Mouse (Mus musculus) MEL (cell line): Measurements from ENCODE around the gene Celf2. TPM values are rescaled to one million over a fixed set of nuclear protein-coding genes. Genes with fewer than 3 reads are reported as not detected.

ENCODE experiments used
- DNase-seq: peaks from one replicate; pipeline ENCODE4 v3.0.0; 2011; ENCODE audit warnings: low read depth, low spot score
- H3K27ac ChIP-seq: 2 replicates; pipeline ENCODE4 v1.5.1; 2012; ENCODE audit warnings: low read depth, mild to moderate bottlenecking, control low read depth, low read length, moderate library complexity; ENCODE audit not compliant: control insufficient read depth
- H3K27me3 ChIP-seq, 2 experiments: fragments of 150-350 bp in 1 of 2; sonication (generic) in 1 of 2; 2 replicates each; pipeline ENCODE4 v1.6.1; 2012; ENCODE audit warnings: low read length in 2 of 2, mild to moderate bottlenecking in 2 of 2, improper control_type of control experiment in 1 of 2, moderate library complexity in 1 of 2; ENCODE audit not compliant: insufficient read depth in 2 of 2, control insufficient read depth in 1 of 2
- H3K36me3 ChIP-seq, 2 experiments: 2 replicates each; pipeline ENCODE4 v1.6.1; 2012 to 2014; ENCODE audit warnings: low read length in 2 of 2, improper control_type of control experiment in 1 of 2, inconsistent platforms in 1 of 2, mild to moderate bottlenecking in 1 of 2; ENCODE audit not compliant: insufficient read depth in 2 of 2, control insufficient read depth in 1 of 2
- H3K4me1 ChIP-seq, 2 experiments: fragments of 150-350 bp in 1 of 2; sonication (generic) in 1 of 2; 2 replicates each; pipeline ENCODE4 v1.6.1; 2012; ENCODE audit warnings: low read length in 2 of 2, improper control_type of control experiment in 1 of 2, mild to moderate bottlenecking in 1 of 2; ENCODE audit not compliant: insufficient read depth in 2 of 2, control insufficient read depth in 1 of 2
- H3K4me3 ChIP-seq, 2 experiments: fragments of 150-350 bp in 1 of 2; sonication (generic) in 1 of 2; 2 replicates each; pipeline ENCODE4 v1.5.1; 2012; ENCODE audit warnings: low read depth in 2 of 2, low read length in 2 of 2, mild to moderate bottlenecking in 2 of 2, moderate library complexity in 2 of 2, control low read depth in 1 of 2, improper control_type of control experiment in 1 of 2; ENCODE audit not compliant: control insufficient read depth in 1 of 2, insufficient read depth in 1 of 2
- H3K79me2 ChIP-seq: 2 replicates; pipeline ENCODE4 v1.6.1; 2012; ENCODE audit warnings: mild to moderate bottlenecking, low read length, moderate library complexity; ENCODE audit not compliant: control insufficient read depth, poor library complexity, insufficient read depth
- H3K9ac ChIP-seq: 2 replicates; pipeline ENCODE4 v1.6.1; 2012; ENCODE audit warnings: low read depth, mild to moderate bottlenecking, control low read depth, low read length, moderate library complexity; ENCODE audit not compliant: control insufficient read depth, poor library complexity, severe bottlenecking
- H3K9me3 ChIP-seq: fragments of 150-350 bp; sonication (generic); replicated peaks from 2 replicates; pipeline ENCODE4 v1.6.1; 2012; ENCODE audit warnings: mild to moderate bottlenecking, low read length, improper control_type of control experiment, moderate library complexity; ENCODE audit not compliant: insufficient read depth
- BHLHE40 ChIP-seq: IDR thresholded peaks from 2 replicates; pipeline ENCODE4 v1.6.1; 2012; ENCODE audit warnings: low read depth, mild to moderate bottlenecking, inconsistent platforms, low read length, improper control_type of control experiment, borderline replicate concordance
- CHD1 ChIP-seq: IDR thresholded peaks from 2 replicates; pipeline ENCODE4 v1.6.1; 2012; ENCODE audit warnings: low read depth, mild to moderate bottlenecking, inconsistent platforms, low read length, improper control_type of control experiment
- CTCF ChIP-seq, 3 experiments: IDR thresholded peaks in 2 of 3; conservative IDR thresholded peaks in 1 of 3; 2 replicates each; pipeline ENCODE4 v1.5.1; 2011 to 2012; ENCODE audit warnings: low read length in 3 of 3, low read depth in 2 of 3, mild to moderate bottlenecking in 2 of 3, improper control_type of control experiment in 1 of 3, inconsistent platforms in 1 of 3, mixed read lengths in 1 of 3, moderate library complexity in 1 of 3; ENCODE audit not compliant: control insufficient read depth in 1 of 3, insufficient read depth in 1 of 3, poor library complexity in 1 of 3, severe bottlenecking in 1 of 3
- ELF1 ChIP-seq: IDR thresholded peaks from 2 replicates; pipeline ENCODE4 v1.6.1; 2014; ENCODE audit warnings: low read depth, mild to moderate bottlenecking, inconsistent platforms, low read length, improper control_type of control experiment, moderate library complexity
- EP300 ChIP-seq, 2 experiments: IDR thresholded peaks; 2 replicates each; pipeline ENCODE4 v1.6.1; 2011; ENCODE audit warnings: improper control_type of control experiment in 2 of 2, low read length in 2 of 2, low read depth in 1 of 2, mild to moderate bottlenecking in 1 of 2
- GATA1 ChIP-seq: IDR thresholded peaks from 2 replicates; pipeline ENCODE4 v1.6.1; 2011; ENCODE audit warnings: low read depth, low read length, improper control_type of control experiment
- JUND ChIP-seq: IDR thresholded peaks from 2 replicates; pipeline ENCODE4 v1.6.1; 2011; ENCODE audit warnings: low read depth, mild to moderate bottlenecking, improper control_type of control experiment, low read length
- MAX ChIP-seq: IDR thresholded peaks from 2 replicates; pipeline ENCODE4 v1.6.1; 2011; ENCODE audit warnings: low read length, improper control_type of control experiment
- MEF2A ChIP-seq: IDR thresholded peaks from 2 replicates; pipeline ENCODE4 v1.6.1; 2014; ENCODE audit warnings: low read depth, mild to moderate bottlenecking, inconsistent platforms, low read length, improper control_type of control experiment; ENCODE audit not compliant: poor library complexity, insufficient replicate concordance, severe bottlenecking; ENCODE audit errors: extremely low read depth
- MXI1 ChIP-seq: IDR thresholded peaks from 2 replicates; pipeline ENCODE4 v1.6.1; 2011; ENCODE audit warnings: mild to moderate bottlenecking, low read depth, low read length, improper control_type of control experiment
- MYB ChIP-seq: IDR thresholded peaks from 2 replicates; pipeline ENCODE4 v1.6.1; 2011; ENCODE audit warnings: mild to moderate bottlenecking, low read depth, low read length, improper control_type of control experiment
- MYC ChIP-seq: IDR thresholded peaks from 2 replicates; pipeline ENCODE4 v1.6.1; 2011; ENCODE audit warnings: low read depth, mild to moderate bottlenecking, low read length, improper control_type of control experiment, moderate library complexity
- POLR2AphosphoS2 ChIP-seq: IDR thresholded peaks from 2 replicates; pipeline ENCODE4 v1.6.1; 2011; ENCODE audit warnings: low read length, improper control_type of control experiment
- POLR2AphosphoS5 ChIP-seq: IDR thresholded peaks from 2 replicates; pipeline ENCODE4 v1.6.1; 2012; ENCODE audit warnings: low read depth, borderline replicate concordance, mild to moderate bottlenecking, inconsistent platforms, low read length, moderate library complexity, mixed read lengths
- RAD21 ChIP-seq: IDR thresholded peaks from 2 replicates; pipeline ENCODE4 v1.6.1; 2011; ENCODE audit warnings: mild to moderate bottlenecking, low read depth, low read length, improper control_type of control experiment
- RCOR1 ChIP-seq: IDR thresholded peaks from 2 replicates; pipeline ENCODE4 v1.6.1; 2012; ENCODE audit warnings: low read depth, mild to moderate bottlenecking, inconsistent platforms, low read length, improper control_type of control experiment
- SIN3A ChIP-seq: IDR thresholded peaks from 2 replicates; pipeline ENCODE4 v1.6.1; 2012; ENCODE audit warnings: low read length, improper control_type of control experiment, inconsistent platforms
- TAL1 ChIP-seq: IDR thresholded peaks from 2 replicates; pipeline ENCODE4 v1.6.1; 2012; ENCODE audit warnings: mild to moderate bottlenecking, inconsistent platforms, low read length, moderate library complexity, mixed read lengths
- TBP ChIP-seq: IDR thresholded peaks from 2 replicates; pipeline ENCODE4 v1.8.0; 2011; ENCODE audit warnings: low read depth, low read length, improper control_type of control experiment
- USF2 ChIP-seq, 2 experiments: IDR thresholded peaks; 2 replicates each; pipeline ENCODE4 v1.6.1; 2011 to 2012; ENCODE audit warnings: improper control_type of control experiment in 2 of 2, low read length in 2 of 2, borderline replicate concordance in 1 of 2, inconsistent platforms in 1 of 2, low read depth in 1 of 2, mild to moderate bottlenecking in 1 of 2; ENCODE audit not compliant: insufficient read depth in 1 of 2
- ZC3H11A ChIP-seq: IDR thresholded peaks from 2 replicates; pipeline ENCODE4 v1.6.1; 2012; ENCODE audit warnings: low read depth, mild to moderate bottlenecking, inconsistent platforms, low read length, improper control_type of control experiment
- ZMIZ1 ChIP-seq: IDR thresholded peaks from 2 replicates; pipeline ENCODE4 v1.6.1; 2012; ENCODE audit warnings: low read depth, mild to moderate bottlenecking, inconsistent platforms, low read length, improper control_type of control experiment, moderate library complexity
- ZNF384 ChIP-seq: IDR thresholded peaks from 2 replicates; pipeline ENCODE4 v1.6.1; 2012; ENCODE audit warnings: low read depth, mild to moderate bottlenecking, inconsistent platforms, low read length, improper control_type of control experiment
- polyA plus RNA-seq, 2 experiments: library from polyadenylated mRNA; stranded (reverse) in 1 of 2; unstranded in 1 of 2; fragments of >175 nt in 1 of 2; fragments of >200 nt in 1 of 2; gene quantifications; 2 replicates each; pipeline versions ENCODE4 v1.2.1 to v1.2.4; 2012; ENCODE audit warnings: low replicate concordance in 2 of 2, low read depth in 1 of 2; ENCODE audit not compliant: insufficient read length in 2 of 2, insufficient read depth in 1 of 2, missing spikeins in 1 of 2
- total RNA-seq: library from RNA; depleted of rRNA; stranded (reverse); fragments of 300-350 nt; gene quantifications from 2 replicates; pipeline ENCODE4 v1.2.3, GENCODE M21; 2012

Celf2 gene
- total and polyA plus RNA-seq, 3 experiments: 8.9 to 16.7 TPM; not detected in 1

- Histone ChIP-seq H3K79me2 (no peaks in the 10 kb centered on the region), H3K9ac (no peak overlapping the region), H3K36me3 (no peaks in the 10 kb centered on the region), H3K9me3 (no peaks in the 10 kb centered on the region), H3K4me1 (no peaks in the 10 kb centered on the region), H3K27me3 (no peaks in the 10 kb centered on the region), H3K4me3 (no peak overlapping the region), H3K27ac (no peak overlapping the region)
- no peak for DNase-seq
- TF ChIP-seq MAX: no peak
- TF ChIP-seq ZC3H11A: no peak
- TF ChIP-seq MYC: no peak
- no peak for TF ChIP-seq TAL1
Measured at GRCm38 (mm10) chr2:6882236-6882885, 627.0 kb downstream of the Celf2 start.

GRCm38 (mm10) chr2:6880941-6881575 is 628.3 kb downstream of the Celf2 start:
- Histone ChIP-seq H3K27me3 (no peaks in the 10 kb centered on the region), H3K4me1 (no peaks in the 10 kb centered on the region), H3K9me3 (no peaks in the 10 kb centered on the region), H3K36me3 (no peaks in the 10 kb centered on the region), H3K79me2 (no peaks in the 10 kb centered on the region), H3K27ac (no peak overlapping the region), H3K4me3 (no peak overlapping the region), H3K9ac (no peak overlapping the region)
- TF ChIP-seq ZNF384: no peak
- TF ChIP-seq RCOR1: no peak
- no peak for TF ChIP-seq CHD1
- no peak for TF ChIP-seq POLR2AphosphoS2
- TF ChIP-seq MXI1: no peak
- TF ChIP-seq GATA1: no peak
- no peak for TF ChIP-seq JUND
- no peak for TF ChIP-seq SIN3A
- no peak for TF ChIP-seq MAX
- no peak for TF ChIP-seq CTCF (IDR thresholded peaks at IDR 0.05 in 2 of 3, conservative IDR thresholded peaks at IDR 0.05 in 1 of 3; ENCODE audit: control insufficient read depth in 1 of 3, insufficient read depth in 1 of 3, low read depth in 2 of 3, low read length in 3 of 3, poor library complexity in 1 of 3, severe bottlenecking in 1 of 3)
- no peak for TF ChIP-seq ZC3H11A
- TF ChIP-seq TAL1: no peak
- TF ChIP-seq EP300 (IDR thresholded peaks at IDR 0.05; ENCODE audit: low read depth in 1 of 2, low read length in 2 of 2): no peak
- DNase-seq: no peak

DNA sequence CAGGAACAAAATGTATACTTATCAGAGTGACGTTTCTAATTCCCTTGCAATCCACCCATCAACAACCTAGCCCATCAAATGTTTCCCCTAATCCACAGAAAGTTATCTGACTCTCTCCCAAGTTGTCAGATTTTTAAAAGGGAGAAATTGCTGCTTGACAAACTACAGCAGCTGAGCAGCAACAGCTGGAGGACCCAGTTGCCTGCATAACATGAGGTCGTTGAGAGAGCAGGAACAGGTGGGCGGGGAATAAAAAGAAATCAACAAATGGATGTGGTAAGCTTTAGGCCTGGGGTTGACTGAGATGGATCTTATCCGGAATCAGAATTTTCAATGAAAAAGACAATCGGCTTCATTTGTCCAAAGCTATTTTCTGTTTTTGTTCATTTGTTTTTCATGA is 632.3 kb downstream of the Celf2 start:
- H3K27me3 ChIP-seq: 0 out of 4 replicates have a peak, but pooled peaks cover 0 to 1% of the 10 kb centered on the region in 2 experiments
- H3K9me3 ChIP-seq: no peaks in the 10 kb centered on the region
- no peaks in the 10 kb centered on the region for H3K4me1 ChIP-seq
- no peak overlapping the region for H3K9ac ChIP-seq
- no peak overlapping the region for H3K27ac ChIP-seq
- no peaks in the 10 kb centered on the region for H3K79me2 ChIP-seq
- no peaks in the 10 kb centered on the region for H3K36me3 ChIP-seq
- no peak for DNase-seq
- no peak overlapping the region for H3K4me3 ChIP-seq
- TF ChIP-seq POLR2AphosphoS5 (no peak), JUND (no peak), RAD21 (no peak), BHLHE40 (no peak), TBP (no peak), ELF1 (no peak), ZNF384 (no peak), ZC3H11A (no peak), RCOR1 (no peak), USF2 (IDR thresholded peaks at IDR 0.05; ENCODE audit: borderline replicate concordance in 1 of 2, insufficient read depth in 1 of 2, low read depth in 1 of 2, low read length in 2 of 2) (no peak), MEF2A (no peak), SIN3A (no peak), MYB (no peak), MAX (no peak), MXI1 (no peak), MYC (no peak), ZMIZ1 (no peak)
